Mouse (Mus musculus) CH12.LX (cell line): ENCODE data around the gene Gm10720. TPM values are rescaled to one million over a fixed set of nuclear protein-coding genes. Genes with fewer than 3 reads are reported as not detected.
"Not testable (repeated sequence)": the region's sequence is repeated elsewhere in the genome, so short reads cannot be mapped to it uniquely, and the experiment has no call there.

Experiments
- DNase-seq: peaks from one replicate; pipeline ENCODE4 v3.0.0-alpha.2; 2013; ENCODE audit errors: extremely low read depth
- H3K27ac ChIP-seq: 2 replicates; pipeline ENCODE4 v1.5.1; 2012; ENCODE audit warnings: low read depth, mild to moderate bottlenecking, control low read depth, moderate library complexity; ENCODE audit not compliant: insufficient read depth
- H3K27me3 ChIP-seq: replicated peaks from 2 replicates; pipeline ENCODE3; 2012; ENCODE audit warnings: inconsistent platforms
- H3K36me3 ChIP-seq, 2 experiments: replicated peaks in 1 of 2; 2 replicates each; pipeline versions ENCODE3 to v1.6.1; 2012; ENCODE audit warnings: inconsistent platforms in 1 of 2, low read length in 1 of 2, mild to moderate bottlenecking in 1 of 2, mixed read lengths in 1 of 2, moderate library complexity in 1 of 2; ENCODE audit not compliant: control insufficient read depth in 1 of 2, insufficient read depth in 1 of 2
- H3K4me1 ChIP-seq, 2 experiments: 2 replicates each; pipeline ENCODE4 v1.6.1; 2012; ENCODE audit warnings: inconsistent platforms in 1 of 2, moderate library complexity in 1 of 2; ENCODE audit not compliant: insufficient read depth in 2 of 2, control insufficient read depth in 1 of 2
- H3K4me2 ChIP-seq: 2 replicates; pipeline ENCODE4 v1.6.1; 2012; ENCODE audit warnings: low read depth, mild to moderate bottlenecking, control low read depth; ENCODE audit not compliant: poor library complexity, insufficient read depth, severe bottlenecking
- H3K4me3 ChIP-seq, 3 experiments: fragments of 150-350 bp in 1 of 3; sonication (generic) in 1 of 3; replicated peaks in 1 of 3; 2 replicates each; pipeline versions ENCODE3 to v1.5.1; 2011 to 2012; ENCODE audit warnings: low read depth in 2 of 3, low read length in 2 of 3, mild to moderate bottlenecking in 2 of 3, moderate library complexity in 2 of 3, control low read depth in 1 of 3, improper control_type of control experiment in 1 of 3, inconsistent platforms in 1 of 3, mixed read lengths in 1 of 3; ENCODE audit not compliant: poor library complexity in 1 of 3
- H3K79me2 ChIP-seq: replicated peaks from 2 replicates; pipeline ENCODE4 v1.6.1; 2012; ENCODE audit warnings: mild to moderate bottlenecking, moderate library complexity; ENCODE audit not compliant: control insufficient read depth, poor library complexity, insufficient read depth, severe bottlenecking; ENCODE audit errors: extremely low read depth
- H3K9ac ChIP-seq: 2 replicates; pipeline ENCODE4 v1.6.1; 2012; ENCODE audit warnings: low read depth, mild to moderate bottlenecking, control low read depth, moderate library complexity; ENCODE audit not compliant: insufficient read depth
- H3K9me3 ChIP-seq: replicated peaks from 2 replicates; pipeline ENCODE3; 2012; ENCODE audit warnings: low read length, inconsistent platforms, mixed read lengths
- CTCF ChIP-seq, 2 experiments: IDR thresholded peaks in 1 of 2; conservative IDR thresholded peaks in 1 of 2; 2 replicates each; pipeline ENCODE4 v1.5.1; 2011 to 2012; ENCODE audit warnings: low read depth in 2 of 2, low read length in 2 of 2, improper control_type of control experiment in 1 of 2, inconsistent platforms in 1 of 2, mild to moderate bottlenecking in 1 of 2, moderate library complexity in 1 of 2
- dilution Hi-C: fragments of 300-500 bp; cut with MboI; formaldehyde crosslinking; loops from 2 replicates; pipeline ENCODE4 v1.14.3; 2020; ENCODE audit warnings: low sequenced_read_pairs; ENCODE audit not compliant: extremely low pct_unique_long_range_greater_than_20kb, extremely low pct_ligation_motif_present
- in situ Hi-C: fragments of 300-500 bp; cut with MboI; formaldehyde crosslinking; loops from 3 replicates; pipeline ENCODE4 v1.14.3; 2019; ENCODE audit warnings: low sequenced_read_pairs, low pct_ligation_motif_present, low pct_unique_long_range_greater_than_20kb, mixed read lengths
- polyA plus RNA-seq: library from polyadenylated mRNA; unstranded; fragments of >175 nt; gene quantifications from 2 replicates; pipeline ENCODE4 v1.2.1, GENCODE M21; 2012; ENCODE audit warnings: low read depth; ENCODE audit not compliant: insufficient read length
- total RNA-seq, 2 experiments: library from RNA; depleted of rRNA; stranded (reverse); fragments of 300-350 nt in 1 of 2; fragments of >200 nt in 1 of 2; gene quantifications; 2 replicates each; pipeline ENCODE4 v1.2.3; 2012 to 2014

Gene Gm10720
- total and polyA plus RNA-seq, 3 experiments: not detected

- H3K79me2 ChIP-seq, H3K4me1 ChIP-seq, H3K4me3 ChIP-seq, H3K36me3 ChIP-seq, DNase-seq, H3K9me3 ChIP-seq, H3K27me3 ChIP-seq, in situ Hi-C loops, H3K9ac ChIP-seq, dilution Hi-C loops, H3K27ac ChIP-seq, H3K4me2 ChIP-seq: not testable (repeated sequence)
- TF ChIP-seq CTCF (conservative IDR thresholded peaks at IDR 0.05 in 1 of 2, IDR thresholded peaks at IDR 0.05 in 1 of 2; ENCODE audit: low read depth in 2 of 2, low read length in 2 of 2): peak in 1 of 2 experiments; percentile 43; a peak in 1 of 4 replicates
Measured at GRCm38 (mm10) chr9:3027200-3027599, 11.7 kb downstream of the Gm10720 start.

- not testable (repeated sequence) for DNase-seq, H3K9ac ChIP-seq
Measured at GRCm38 (mm10) chr9:3029276-3030000, 14.0 kb downstream of the Gm10720 start.

GRCm38 (mm10) chr9:3030677-3031318 is 15.3 kb downstream of the Gm10720 start:
- H3K9ac ChIP-seq, H3K36me3 ChIP-seq, H3K27me3 ChIP-seq, H3K27ac ChIP-seq, H3K4me1 ChIP-seq, H3K4me2 ChIP-seq, dilution Hi-C loops, H3K4me3 ChIP-seq, H3K9me3 ChIP-seq, in situ Hi-C loops, H3K79me2 ChIP-seq: not testable (repeated sequence)
- DNase-seq: peak; percentile 94

More at GRCm38 (mm10) chr9:3029276-3030000, 14.0 kb downstream of the Gm10720 start:
- H3K27me3 ChIP-seq, H3K4me2 ChIP-seq, dilution Hi-C loops, H3K4me3 ChIP-seq, in situ Hi-C loops, H3K79me2 ChIP-seq, H3K9me3 ChIP-seq, H3K36me3 ChIP-seq, H3K27ac ChIP-seq, H3K4me1 ChIP-seq: not testable (repeated sequence)
- TF ChIP-seq CTCF (conservative IDR thresholded peaks at IDR 0.05 in 1 of 2, IDR thresholded peaks at IDR 0.05 in 1 of 2; ENCODE audit: low read depth in 2 of 2, low read length in 2 of 2): 0 out of 4 replicates have a peak, but pooled peaks of 1 of the 2 experiments have one; percentile 16

- H3K9me3 ChIP-seq, H3K36me3 ChIP-seq, H3K4me3 ChIP-seq, H3K4me1 ChIP-seq, H3K9ac ChIP-seq, H3K4me2 ChIP-seq, dilution Hi-C loops, H3K27ac ChIP-seq, in situ Hi-C loops, DNase-seq, H3K27me3 ChIP-seq, H3K79me2 ChIP-seq: not testable (repeated sequence)
Measured at GRCm38 (mm10) chr9:3034299-3034698, 18.8 kb downstream of the Gm10720 start, which contains the start of gene Gm17535. TSS of gene Gm17535 (plus strand) at chr9:3034599.

GRCm38 (mm10) chr9:3036577-3036976 is 21.1 kb downstream of the Gm10720 start, which contains the start of gene Gm10715:
TSS of gene Gm10715 (plus strand) at chr9:3036877.
- H3K4me1 ChIP-seq, in situ Hi-C loops, H3K27ac ChIP-seq, H3K79me2 ChIP-seq, DNase-seq, H3K27me3 ChIP-seq, H3K36me3 ChIP-seq, H3K4me3 ChIP-seq, H3K9me3 ChIP-seq, dilution Hi-C loops, H3K4me2 ChIP-seq, H3K9ac ChIP-seq: not testable (repeated sequence)

GRCm38 (mm10) chr9:3038161-3038560 is 22.7 kb downstream of the Gm10720 start:
- H3K27me3 ChIP-seq, H3K79me2 ChIP-seq, H3K9me3 ChIP-seq, H3K9ac ChIP-seq, H3K27ac ChIP-seq, H3K4me1 ChIP-seq, H3K4me2 ChIP-seq, dilution Hi-C loops, in situ Hi-C loops, H3K4me3 ChIP-seq, H3K36me3 ChIP-seq: not testable (repeated sequence)
- peak; percentile 16 for DNase-seq
